Mouse (Mus musculus): ENCODE data around the gene Prss12.
"Not testable (repeated sequence)": the region's sequence is repeated elsewhere in the genome, so short reads cannot be mapped to it uniquely, and the experiment has no call there.

Prss12 gene

DNA sequence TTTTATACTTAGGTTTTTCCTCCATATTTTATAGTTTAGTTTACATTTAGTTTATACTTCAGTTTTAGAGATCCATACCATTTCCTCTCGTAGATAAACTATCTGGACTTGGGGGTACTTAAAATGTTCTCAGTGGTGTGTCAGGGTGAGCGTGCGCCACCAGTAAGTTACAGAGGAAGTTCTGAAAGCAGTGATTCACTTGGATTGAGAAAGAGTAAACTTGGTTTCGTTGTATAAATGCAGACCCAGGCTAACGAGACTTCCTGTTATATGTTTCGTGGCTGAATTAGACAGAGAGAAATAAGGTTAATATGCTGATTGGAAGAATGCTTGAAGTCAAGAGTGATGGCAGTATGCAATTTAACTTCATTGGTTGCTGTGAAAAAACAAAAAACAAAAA is 34.6 kb downstream of the Prss12 start:
- DNase-seq: no peak

DNA sequence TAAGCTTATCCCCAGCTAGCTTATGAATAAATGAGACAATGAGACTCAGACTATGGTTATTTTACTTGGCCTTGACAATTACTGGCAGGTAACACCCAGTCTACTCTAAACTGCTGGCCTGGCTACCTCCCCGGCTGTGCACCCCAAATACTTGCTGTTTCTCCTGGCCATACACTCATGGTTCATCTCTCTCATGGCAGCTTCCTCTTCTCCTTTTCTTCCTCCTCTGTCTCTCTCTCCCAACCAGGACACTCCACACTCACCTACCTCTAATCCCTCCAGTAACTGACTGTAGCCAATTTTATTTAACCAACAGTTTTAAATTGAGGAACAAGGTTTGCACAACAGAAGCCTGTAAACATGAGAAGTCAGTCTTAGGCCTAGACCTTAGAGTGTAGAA is 45.1 kb downstream of the Prss12 start:
- no peak for DNase-seq

- DNase-seq: no peak
Measured at GRCm38 (mm10) chr3:123493163-123493562, 46.5 kb downstream of the Prss12 start.

DNA sequence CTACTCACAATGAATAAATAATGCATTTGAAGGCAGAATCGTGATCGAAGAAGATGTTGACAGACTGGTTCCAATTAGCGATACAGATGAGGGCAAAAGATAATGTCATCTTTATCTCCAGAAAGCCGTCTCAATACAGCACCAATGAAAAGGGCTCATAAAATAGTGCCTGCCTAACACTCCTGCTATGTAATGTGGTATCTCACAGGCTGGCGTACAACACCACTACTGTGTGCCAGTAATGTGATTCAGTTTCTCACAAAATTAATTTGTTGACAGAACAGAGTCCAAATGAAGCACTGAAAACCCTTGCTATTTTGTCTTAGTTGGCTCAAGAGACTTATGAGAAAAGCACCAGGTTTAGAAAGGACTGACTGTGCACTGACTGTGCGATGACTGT is 48.4 kb downstream of the Prss12 start:
- no peak for DNase-seq

GRCm38 (mm10) chr3:123498787-123499186 is 52.1 kb downstream of the Prss12 start:
- DNase-seq: no peak

- DNase-seq: not testable (repeated sequence)
Measured at GRCm38 (mm10) chr3:123501798-123502197, 55.1 kb downstream of the Prss12 start.

DNA sequence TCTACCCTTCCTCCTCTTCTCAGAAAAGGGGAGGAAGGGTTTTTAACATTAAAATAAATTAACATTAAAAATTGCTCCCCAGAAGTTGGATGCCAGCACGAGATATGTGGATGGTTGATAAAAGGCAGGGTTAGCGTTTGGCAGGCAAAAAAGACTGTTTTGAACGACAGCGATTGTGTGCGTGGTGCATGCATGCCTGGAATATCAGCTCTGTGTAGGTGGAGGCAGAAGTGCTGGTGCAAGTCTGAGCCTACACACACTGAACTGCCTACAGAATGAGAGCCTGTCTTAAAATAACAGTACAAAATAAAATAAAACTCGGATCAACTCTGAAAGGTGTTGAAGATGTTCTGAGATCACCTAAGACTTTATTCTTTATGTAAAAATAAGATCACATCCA is 57.2 kb downstream of the Prss12 start:
- DNase-seq: no peak

DNA sequence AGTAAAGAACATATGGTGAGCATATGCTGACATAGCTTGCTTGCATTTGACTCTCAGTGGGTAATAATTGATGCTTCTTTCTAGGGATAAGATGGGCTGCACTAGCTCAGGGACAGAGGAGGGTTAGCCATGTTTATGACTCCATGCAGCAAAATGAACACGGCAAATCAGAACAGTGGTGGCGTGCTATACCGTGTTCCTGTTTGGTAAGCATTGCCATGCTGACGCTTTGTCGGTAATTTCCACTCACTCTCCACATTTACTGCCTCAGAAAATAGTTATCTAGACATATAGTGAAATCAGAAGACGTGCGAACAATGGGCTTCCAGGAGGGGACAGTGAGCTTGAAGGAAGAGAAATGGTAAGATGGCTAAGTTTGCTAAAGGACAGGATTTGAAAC is 58.1 kb downstream of the Prss12 start:
- DNase-seq: no peak

DNA sequence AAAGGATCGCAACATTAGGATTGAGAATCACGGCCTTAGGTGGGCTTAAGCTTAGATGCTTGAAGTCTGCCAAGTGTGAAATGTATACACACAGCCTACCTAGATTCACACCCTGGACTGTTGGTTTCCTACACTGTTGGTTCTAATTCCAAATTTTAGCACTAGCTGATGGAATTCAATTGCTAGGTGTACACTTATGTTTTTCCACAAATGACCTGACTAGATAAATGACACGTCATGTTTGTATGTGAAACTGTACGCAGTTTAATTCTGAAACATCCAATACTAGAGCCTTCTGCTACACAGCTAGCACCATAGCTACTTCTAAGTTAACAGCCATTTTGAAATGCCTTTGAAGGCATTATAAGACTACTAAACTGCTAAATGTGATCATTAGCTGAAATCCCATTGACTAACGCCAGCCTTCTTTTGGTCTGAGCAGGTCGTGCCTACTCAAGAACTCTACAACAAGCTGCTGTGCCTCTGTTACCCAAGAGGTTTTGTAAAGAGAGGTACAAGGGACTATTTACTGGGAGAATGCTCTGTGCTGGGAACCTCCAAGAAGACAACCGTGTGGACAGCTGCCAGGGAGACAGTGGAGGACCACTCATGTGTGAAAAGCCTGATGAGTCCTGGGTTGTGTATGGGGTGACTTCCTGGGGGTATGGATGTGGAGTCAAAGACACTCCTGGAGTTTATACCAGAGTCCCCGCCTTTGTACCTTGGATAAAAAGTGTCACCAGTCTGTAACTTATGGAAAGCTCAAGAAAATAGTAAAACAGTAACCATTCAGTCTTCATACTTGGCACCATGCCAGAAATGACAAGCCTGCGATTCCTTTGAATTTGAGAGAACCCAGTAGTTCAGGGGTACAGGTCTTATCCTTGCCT is 59.3 kb downstream of the Prss12 start:
- DNase-seq: no peak

DNA sequence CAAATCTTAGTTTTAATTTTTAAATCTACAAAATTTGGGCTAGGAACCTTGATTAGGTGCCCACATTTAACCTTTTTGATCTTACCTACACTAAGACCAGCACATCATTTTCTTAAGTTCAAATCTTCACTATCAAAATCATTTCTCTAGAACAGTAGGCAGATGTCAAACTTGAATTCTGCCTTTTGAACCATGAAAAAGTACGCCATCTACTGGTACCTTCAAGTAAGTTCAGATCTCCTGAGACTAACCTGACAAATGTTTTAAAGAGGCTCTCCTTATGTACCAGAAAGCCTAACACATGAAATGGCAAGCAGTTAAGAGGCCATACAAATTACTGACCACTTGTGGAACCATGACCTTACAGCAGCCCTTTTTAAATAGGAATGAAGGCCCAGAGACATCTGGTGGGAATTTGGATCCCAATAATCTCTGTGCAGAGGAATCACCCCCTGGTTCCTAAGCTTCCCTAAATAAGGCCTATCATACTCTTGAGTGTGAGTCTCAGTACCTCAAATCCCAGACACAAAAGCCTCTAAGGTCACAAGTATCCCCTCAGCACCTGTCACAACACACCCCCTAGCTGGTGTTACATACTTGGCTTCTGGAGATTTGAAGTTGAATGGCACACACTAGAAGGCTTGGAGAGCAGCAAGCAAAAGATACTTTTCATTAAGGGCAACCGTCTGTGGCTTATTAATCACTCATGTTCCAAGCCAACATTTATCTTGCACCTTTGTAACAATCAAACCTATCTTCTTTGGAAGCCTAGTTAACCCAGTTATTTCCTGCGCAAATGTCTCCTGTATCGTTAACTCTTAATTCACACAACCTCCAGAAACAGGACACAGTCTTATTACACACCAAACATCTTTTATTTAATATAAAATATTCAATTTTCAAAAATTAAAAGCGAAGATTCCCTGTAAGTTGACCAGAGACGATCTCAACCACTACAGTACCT is 60.3 kb downstream of the Prss12 start:
- DNase-seq: no peak

DNA sequence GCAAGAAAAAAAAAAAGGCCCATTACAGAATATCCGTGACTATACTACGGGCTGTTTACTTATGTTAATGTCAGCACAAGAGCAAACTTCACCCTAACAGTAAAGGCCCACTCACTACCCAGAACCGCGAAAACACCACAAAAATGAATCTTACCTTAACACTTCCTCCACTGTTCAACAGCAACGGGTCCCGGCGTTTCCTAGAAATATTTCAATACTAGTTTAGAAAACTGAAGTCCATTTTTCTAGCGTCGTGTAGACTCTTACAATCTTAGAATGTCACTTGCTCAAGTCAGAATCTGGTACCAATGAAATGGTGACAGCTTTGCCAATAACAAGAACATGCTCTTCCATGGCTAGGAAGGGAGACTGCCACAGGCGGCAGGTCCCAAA is 60.9 kb downstream of the Prss12 start:
- DNase-seq: no peak

GRCm38 (mm10) chr3:123508056-123508674 is 61.5 kb downstream of the Prss12 start:
- peak; percentile 99 for DNase-seq

- DNase-seq: no peak
Measured at GRCm38 (mm10) chr3:123508675-123509376, 62.1 kb downstream of the Prss12 start.

DNA sequence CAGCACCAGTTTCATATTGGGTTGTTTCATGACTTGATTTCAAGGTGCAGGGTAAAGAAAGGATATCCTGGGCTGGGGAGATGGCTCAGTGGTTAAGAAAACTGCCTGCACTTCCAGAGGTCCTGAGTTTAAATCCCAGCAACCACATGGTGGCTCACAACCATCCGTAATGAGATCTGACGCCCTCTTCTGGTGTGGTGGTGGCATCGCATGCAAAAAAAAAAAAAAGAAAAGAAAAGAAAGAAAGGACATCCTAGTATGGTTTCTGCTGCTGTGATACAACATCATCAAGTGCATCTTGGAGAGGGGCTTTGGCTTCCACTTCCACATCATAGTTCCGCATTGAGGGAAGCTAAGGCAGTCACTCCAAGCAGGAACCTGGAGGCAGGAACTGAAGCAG is 65.1 kb downstream of the Prss12 start:
- no peak for DNase-seq

DNA sequence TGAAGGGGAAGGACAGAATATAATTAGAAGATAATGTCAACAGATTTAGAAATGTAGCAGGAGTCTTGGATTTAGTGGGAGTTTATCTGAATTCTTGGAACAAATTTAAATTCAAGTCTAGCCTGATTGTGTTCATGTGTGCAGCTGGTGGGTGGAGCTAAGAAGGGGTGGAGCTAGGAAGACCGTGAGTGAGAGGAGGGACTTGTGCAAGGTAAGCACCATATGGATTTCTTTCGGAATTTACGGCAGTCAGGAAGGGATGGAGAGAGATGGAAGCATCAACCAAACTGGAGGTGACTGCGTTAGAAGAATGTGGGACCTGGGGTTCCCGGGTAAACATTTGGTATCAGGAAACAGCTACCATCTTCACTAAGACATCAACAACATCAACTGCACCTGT is 68.2 kb downstream of the Prss12 start:
- DNase-seq: no peak

DNA sequence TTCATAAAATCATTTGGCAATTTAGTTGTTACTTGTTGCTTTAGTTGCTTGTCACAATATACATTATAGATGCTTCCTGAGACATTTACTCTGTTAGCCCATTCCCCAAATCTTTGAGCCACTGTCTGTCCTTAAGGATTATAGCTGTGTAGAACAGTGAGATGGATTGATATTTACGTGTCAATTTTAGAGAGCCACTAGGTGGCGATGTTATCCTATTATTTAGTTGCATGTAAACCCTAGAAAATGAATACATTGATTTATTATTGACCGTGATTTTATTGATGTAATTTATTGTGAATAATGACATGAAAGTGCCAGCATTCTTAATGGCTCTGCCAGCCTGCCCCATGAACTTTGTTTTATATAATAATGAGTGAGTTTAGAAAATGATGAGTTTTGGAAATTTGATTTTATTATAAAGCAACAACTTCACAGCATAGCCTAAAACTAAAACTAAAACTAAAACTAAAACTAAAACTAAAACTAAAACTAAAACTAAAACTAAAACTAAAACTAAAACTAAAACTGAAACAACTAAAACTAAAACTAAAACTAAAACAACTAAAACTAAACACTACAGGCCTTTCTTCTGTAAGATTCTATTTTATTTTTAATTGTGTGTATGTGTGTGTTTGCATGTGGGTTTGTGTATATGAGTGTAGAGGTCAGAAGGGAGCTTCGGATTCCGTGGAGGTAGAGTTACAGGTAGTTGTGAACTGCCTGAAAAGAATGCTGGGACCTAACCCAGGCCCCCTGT is 69.1 kb downstream of the Prss12 start:
- peak; percentile 10 for DNase-seq

DNA sequence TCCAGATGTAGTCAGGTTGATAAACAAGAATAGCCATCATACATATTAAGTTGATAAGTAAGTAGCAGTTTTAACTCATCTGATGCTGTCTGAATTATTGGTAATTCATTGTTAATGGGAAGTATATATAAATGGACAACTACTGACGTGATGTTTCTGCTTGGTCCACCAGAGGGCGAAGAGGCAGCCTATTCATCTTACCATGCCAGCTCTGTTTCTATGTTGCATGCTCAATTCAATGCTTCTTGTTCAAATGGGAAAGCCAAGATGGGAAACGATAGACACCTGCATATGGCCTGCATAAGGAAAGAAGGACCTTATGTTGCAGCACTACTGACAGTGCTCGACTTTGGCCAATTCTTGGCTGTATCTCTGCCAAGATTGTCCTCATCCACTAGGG is 70.1 kb downstream of the Prss12 start:
- DNase-seq: peak; percentile 19

DNA sequence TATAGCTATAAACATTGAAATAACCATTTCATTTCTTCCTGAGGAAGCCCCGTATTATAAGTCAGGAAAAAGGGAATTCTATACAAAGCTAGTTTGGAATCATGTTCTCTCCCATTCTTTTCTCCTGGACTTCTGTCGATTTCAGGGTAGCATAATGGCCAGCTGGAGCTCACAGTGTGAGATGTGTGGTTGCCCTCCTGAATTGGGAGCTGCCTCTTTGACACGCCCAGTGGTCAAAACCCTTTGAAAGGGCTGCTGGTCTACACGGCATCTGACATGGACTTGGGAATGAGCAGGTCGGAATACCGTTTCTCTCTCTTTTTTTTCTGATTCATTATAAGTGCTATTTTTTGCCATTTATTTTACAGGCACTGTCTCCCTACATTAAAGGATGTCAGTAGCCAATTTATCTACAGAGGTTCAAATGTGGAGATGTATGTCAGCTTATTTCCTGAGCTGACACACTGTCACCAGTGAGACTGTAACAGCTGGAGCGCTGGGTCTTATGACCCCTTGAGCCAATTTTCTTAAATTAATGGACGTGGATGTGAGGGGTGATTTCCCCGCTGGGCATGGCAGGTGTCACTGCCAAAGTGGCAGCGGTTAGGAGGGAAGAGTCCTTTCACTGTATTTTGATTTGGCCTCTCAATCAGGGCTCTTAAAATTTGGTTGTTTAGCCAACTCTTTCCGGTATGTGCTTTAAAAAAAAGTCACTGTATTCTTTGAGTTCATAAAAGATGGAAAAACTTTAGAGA is 79.8 kb downstream of the Prss12 start:
- no peak for DNase-seq

DNA sequence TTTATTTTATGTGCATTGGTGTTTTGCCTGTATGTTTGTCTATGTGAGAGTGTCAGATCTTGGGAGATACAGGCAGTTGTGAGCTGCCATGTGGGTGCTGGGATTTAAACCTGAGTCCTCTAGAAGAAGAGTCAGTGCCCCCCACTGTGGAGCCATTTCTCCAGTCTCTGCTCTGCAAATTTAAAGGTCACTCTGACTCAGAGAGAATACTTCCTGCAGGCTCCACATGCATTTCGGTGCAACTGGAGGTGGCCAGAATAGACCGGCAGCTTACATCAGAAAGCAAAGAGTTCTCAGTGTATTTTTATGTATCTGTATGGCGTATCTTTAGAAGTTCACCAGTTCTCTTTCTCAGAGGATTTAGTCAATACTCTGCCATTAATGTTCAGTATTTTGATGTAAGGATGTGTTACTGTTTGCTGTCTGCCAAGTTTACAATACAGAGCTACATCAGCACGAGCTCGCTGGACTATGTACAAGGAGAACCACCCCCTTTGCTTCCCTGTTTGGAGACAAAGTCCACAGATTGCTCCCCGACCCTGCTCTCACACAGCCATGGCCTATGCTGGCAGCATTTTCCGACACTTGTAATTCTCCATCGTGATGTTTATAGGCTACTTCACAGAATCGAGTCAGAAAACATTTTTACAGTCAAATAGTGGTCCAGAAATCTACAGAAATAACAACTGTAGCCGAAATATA is 81.2 kb downstream of the Prss12 start:
- no peak for DNase-seq

DNA sequence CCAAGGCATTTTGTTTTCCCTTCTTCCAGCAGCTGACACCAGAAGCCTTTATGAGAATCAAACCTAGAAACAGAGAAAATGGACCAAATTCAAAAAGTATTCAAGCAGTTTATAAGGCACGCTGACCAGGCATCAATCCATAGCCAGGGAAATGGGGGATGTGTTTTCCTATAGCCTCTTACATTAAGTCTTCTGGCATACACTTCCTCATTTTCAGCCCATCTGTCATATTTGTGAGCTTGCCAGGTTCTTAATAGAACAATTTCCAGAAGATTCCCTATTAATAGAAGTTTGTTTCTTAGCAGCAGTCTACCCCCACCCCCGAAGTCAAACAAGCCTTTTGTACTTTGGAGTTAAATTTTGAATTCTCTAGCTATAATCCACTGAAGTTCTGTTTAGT is 84.4 kb downstream of the Prss12 start:
- no peak for DNase-seq

GRCm38 (mm10) chr3:123537279-123537678 is 90.6 kb downstream of the Prss12 start:
- no peak for DNase-seq

All from thymus, postnatal 25 days (tissue).